Mouse (Mus musculus) cerebellum, adult 11-12 months (tissue): Measurements from ENCODE around the gene Olfr1513.
"Not testable (repeated sequence)": the region's sequence is repeated elsewhere in the genome, so short reads cannot be mapped to it uniquely, and the experiment has no call there.

Experiments used
- DNase-seq: peaks from one replicate; pipeline ENCODE4 v3.0.0; 2022

Gene Olfr1513

DNA sequence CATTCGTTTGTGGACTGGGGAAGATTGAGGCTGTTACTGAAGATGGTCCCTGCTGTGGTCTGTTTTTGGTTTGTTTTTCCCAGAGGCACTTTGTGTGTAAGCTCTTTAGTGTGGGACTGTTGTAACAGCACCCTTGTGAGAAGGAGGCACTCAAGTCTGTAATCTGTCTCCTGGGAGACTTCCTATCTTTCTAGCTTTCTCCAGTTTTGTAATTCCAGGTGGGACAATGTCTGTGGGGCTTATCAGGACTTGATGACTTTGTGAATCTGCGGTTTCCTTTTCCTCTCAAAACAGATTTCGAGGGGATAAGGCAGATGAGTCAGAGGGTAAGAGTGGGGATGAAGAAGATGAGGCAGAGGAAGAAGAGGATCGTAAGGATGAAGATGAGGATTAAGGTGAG, at the start of gene Olfr1513:
TSS of gene Olfr1513 (minus strand) at position 101 of the 400 bp plus-strand sequence.
- DNase-seq: no peak

DNA sequence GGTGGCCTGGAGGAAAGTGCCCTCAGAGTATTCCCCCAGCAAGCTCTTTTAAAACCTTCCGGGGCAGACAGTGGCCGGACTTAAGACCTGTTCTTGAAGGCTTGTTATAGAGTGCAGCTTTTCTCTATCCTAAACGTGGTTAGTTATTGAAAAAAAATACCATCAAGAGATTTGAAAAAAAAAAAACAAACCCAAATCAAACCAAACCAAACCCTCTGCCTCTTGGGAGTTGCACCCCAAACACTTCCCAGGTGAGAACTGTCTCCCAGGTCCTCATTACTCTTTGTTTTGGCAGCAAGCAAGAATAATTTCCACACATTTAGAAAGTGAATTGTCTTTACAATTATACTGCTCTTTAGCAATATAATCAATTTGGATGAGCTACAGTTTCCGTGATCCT, 41.1 kb upstream of the Olfr1513 start, which contains the start of gene Olfr1511:
TSS of gene Olfr1511 (minus strand) at position 101 of the 400 bp plus-strand sequence.
- DNase-seq: no peak

DNA sequence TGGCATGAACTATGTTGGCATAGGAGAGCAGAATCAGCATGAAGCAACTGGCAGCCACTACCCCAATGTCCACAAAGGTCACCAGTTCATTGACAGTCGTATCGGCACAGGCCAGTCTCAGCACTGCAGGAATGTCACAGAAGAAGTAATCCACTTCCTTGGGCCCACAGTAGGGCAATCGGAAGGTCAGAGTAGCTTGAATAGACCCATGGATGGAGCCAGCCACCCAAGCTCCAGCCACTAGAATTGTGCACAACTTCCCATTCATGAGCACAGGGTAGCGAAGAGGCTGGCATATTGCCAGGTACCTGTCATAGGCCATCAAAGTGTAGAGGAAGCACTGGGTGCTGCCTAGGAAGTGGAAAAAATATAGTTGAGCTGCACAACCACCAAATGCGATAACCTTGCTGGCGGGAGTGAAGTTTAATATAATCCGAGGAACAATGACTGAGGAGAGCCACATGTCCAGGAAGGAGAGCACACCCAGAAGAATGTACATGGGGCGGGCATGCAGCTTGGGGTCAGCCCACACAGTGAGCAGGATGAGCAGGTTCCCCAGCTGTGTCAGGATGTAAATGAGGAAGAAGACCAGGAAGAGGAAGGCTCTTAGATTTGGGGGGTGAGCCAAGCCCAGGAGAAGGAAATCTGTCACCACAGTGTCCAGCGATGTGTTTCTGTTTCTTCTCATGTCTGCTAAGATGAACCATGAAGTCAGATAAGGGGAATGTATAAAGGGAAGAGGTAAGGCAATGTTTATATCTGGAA, 34.1 kb upstream of the Olfr1513 start:
- not testable (repeated sequence) for DNase-seq

GRCm38 (mm10) chr14:52379068-52379467, 22.9 kb upstream of the Olfr1513 start, which contains the start of gene Olfr1512:
Gene Olfr1512, minus strand, starts transcription at chr14:52379168.
- no peak for DNase-seq

- no peak for DNase-seq
Observed at GRCm38 (mm10) chr14:52368741-52369140, 12.5 kb upstream of the Olfr1513 start.

- DNase-seq: no peak
Observed at GRCm38 (mm10) chr14:52339512-52339852, 16.7 kb downstream of the Olfr1513 start.

GRCm38 (mm10) chr14:52338751-52339511, 17.3 kb downstream of the Olfr1513 start:
- peak; percentile 43 for DNase-seq

GRCm38 (mm10) chr14:52332171-52332570, 24.0 kb downstream of the Olfr1513 start:
- DNase-seq: no peak

DNA sequence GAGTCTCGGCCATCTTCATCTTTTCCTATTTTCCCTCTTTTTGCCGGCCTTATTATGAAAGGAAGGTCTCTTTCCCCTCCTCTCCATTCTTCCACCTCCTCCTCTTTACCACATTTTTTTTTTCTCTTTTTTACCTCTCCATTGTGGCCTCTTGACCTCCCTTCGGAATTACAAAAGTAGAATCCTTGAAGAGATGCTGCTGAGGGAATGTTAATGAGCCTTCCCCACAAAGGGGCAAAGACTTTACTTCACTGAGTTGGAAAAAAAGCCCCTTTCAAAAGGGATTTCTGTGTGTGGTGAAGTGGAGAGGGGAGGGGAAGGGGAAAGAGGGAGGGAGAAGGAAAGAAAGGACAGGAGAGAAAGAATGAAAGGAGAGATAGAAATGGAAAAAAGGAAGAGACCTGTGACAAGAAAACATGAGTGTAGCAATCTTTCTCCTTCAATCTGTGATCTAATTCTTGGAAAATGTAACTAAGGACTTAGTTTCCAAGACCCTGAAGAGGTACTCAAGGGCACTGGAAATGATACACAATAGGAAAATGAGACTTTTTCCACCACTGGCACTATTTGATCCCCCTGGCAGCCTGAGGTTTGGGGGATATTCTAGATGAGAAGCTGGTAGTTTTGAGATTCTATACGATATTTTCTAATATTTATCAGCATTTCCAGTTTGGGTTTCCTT, 25.0 kb downstream of the Olfr1513 start:
- DNase-seq: no peak

DNA sequence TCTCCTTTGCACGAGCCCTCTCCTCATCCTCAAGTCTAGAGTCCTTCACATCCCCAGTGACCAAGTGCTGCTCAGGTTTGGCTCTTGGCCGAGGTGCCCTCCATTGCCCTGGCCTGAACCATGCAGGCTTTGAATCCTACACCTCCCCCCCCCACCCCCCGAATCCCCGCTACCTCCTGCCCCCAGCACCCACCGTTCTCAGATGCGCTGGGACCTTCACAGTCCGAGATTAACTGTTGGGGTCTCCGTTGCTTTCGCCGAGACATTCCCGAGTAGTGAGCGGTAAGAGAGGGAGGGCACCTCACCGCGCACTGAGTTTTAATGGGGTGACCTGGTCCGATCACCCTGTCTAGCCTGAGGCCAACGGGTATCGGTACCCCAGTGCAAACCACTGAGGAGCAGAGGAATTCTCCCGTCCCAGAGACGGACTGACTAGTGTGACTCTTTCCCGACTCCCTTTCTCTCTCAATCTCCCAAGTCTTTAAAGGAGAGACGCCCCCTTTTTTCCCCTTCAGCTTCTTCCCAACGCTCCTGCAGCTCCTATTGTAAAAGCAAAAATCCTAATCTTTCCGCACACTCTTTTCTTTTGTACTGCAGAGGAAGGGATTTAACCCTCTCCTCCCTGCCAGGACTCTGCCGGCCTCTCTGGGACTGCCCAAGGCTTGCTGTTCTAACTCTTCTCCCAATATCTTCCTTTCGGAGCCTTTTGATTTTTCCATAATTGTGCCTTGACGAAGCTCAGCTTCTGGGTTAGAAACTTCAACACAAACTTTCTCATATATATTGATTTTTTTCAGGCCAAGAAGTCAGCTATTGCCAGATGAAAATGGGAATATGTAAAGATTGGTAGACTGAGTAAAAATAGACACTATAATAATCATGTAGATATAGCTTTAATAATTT, 28.0 kb downstream of the Olfr1513 start, which contains the start of gene Sall2:
TSS of gene Sall2 (minus strand) at position 853 of the 903 bp plus-strand sequence.
- no peak for DNase-seq

DNA sequence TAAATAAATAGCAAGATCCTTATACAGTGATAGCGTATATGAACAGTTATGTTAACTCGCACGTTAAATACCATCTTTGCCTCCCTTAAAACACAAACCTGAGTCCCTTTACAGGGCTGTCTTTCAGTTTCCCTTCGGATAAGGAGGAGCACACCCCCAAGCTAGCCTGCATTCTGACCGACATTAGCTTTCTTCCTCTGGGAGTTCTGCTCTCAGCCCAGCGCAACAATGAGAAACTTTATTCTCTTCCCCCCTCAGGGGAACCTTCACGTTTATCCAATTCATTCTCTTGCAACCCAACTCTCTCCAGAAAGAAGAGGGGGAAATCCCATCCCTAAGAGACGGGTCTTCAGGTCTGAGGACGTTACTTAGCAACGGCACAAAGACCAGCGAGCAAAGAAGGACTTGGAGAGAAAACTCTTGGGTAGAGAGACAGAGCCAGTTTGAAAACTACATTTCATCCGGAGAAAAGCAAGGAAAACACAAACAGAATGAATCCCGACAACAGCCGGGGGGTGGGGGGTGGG, 28.8 kb downstream of the Olfr1513 start:
- no peak for DNase-seq

GRCm38 (mm10) chr14:52325890-52326289, 30.3 kb downstream of the Olfr1513 start:
- no peak for DNase-seq

GRCm38 (mm10) chr14:52319361-52319760, 36.8 kb downstream of the Olfr1513 start:
- no peak for DNase-seq

- peak; percentile 56 for DNase-seq
Observed at GRCm38 (mm10) chr14:52316441-52317225, 39.6 kb downstream of the Olfr1513 start.

DNA sequence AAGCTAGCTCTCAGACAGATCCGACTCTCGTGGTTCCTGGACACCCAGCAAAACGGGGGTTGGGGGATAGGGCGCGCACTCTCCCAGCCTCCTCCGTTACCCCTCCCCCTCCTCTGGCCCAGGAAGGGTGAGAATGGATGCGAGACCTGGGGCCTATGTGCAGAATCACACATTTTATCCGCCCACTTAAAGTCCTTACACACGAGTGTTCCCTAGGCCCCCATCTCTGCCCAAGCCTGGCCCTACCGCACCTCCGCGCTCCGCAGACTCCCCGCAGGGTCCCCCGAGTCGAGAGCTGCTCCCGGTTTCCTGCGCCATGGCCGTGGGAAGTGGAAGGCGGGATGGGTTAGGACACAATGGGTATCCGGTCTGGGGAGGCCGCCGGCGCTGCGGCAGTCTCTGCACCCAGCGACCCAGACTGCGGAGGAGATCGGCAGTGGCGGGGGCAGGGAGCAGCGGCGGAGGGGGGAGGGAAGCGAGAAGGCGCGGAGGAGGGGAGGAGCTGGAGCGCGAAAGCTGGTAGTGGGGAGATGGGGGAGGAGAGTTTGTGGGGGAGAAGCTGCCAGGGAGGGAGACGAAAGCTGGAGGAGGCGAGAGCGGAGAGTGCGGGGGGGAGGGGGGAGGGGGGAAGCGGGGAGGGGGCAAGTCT, 40.3 kb downstream of the Olfr1513 start:
- peak; percentile 81 for DNase-seq

DNA sequence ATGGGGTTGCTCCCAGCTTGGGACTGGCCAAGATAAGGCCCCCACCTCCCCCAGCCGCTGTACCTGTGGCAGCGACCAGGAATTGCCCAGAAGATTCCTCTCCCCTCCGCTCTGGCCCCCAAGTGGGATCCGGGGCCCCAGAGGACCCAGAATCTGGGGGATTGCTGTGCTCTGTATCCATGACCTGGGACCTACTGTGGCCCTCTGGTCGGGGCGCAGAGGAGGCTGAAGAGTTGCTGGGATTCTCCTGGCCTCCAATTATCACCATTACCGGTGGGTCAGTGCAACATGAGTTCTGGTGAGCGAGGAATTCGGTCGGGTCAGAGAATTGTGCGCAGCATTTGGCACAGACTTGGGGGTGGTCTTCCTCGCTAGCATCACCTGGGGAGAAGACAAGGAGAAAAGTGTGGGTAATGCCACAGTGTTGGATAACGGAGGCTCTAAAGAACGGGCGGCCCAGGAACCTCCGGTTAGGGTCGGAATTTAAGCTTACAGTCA, 40.9 kb downstream of the Olfr1513 start:
- DNase-seq: peak; percentile 55

GRCm38 (mm10) chr14:52314808-52315150, 41.4 kb downstream of the Olfr1513 start:
- peak; percentile 51 for DNase-seq

- DNase-seq: peak; percentile 35
Observed at GRCm38 (mm10) chr14:52313931-52314807, 42.0 kb downstream of the Olfr1513 start.

DNA sequence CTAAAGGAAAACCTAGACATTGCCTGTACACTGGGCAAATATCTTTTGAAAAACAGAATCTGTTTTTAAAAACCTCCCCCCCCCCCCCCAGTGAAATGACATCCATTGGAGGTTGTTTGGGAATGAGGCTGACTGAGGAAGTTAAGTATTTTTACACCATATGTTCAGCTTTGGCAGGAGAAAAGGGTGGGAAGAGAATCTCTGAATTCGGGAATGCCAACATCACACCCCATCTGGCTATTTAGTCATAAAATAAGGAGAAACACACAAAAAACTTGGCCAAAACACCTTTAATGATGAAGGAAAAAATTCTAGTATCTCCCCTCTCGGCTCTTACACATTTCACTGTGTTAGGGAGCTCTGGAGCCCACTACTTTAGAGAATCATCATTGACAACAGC, 45.3 kb downstream of the Olfr1513 start:
- DNase-seq: no peak
